8 mouse cellular contexts compared by ENCODE assay signal in the genomic region with DNA sequence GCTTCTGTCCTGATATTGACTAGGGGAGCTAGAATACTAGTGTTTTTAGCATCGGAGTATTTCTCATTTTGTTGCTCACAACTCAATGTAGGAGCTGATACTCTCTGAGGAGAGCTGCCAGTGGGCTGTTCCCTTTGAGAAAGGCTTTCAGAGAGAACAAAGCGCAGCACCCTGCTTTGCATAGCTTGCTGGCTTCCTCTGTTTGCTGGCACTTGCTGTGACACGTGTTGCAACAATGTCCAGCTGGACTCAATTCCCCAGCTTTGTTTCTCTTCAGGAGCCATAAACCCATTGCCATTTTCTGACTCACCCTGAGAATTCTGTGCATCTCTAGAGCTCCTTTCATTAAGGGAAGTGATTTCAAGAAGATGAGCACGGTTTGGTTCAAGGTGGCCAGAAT.
DNase-seq lines count a peak whose midpoint lies in the region; ATAC-seq and TF ChIP-seq lines count a peak whose summit lies in the region.
"Had no signal": no experiment of that assay in that cellular context is flagged by ENCODE, and none has a peak within 500 bp of the region (broad histone marks: within the 10 kb centered on the region; RNA-seq: fewer than 3 reads in every experiment).

No protein-coding gene starts in this region.

- intact Hi-C loops in left cerebral cortex, adult 2 months (cut with DNase I) = no loop called here

- TF ChIP-seq EP300 in liver, postnatal 0 days (IDR thresholded peaks at IDR 0.05; ENCODE audit: low read depth) = no peak

- no peaks in the 10 kb centered on the region for H3K36me3 ChIP-seq in forebrain, embryonic 14.5 days (ENCODE audit: control insufficient read depth, insufficient read depth, low read length)
- H3K36me3 ChIP-seq in liver, postnatal 0 days (replicated peaks; ENCODE audit: insufficient read depth, low read length) = 0 out of 2 replicates have a peak, but pooled peaks cover 6% of the 10 kb centered on the region
- H3K36me3 ChIP-seq: limb, embryonic 15.5 days had no signal

- H3K4me3 ChIP-seq in left cerebral cortex, adult 2 months = no peak overlapping the region
- no peak overlapping the region for H3K4me3 ChIP-seq in forebrain, embryonic 14.5 days (ENCODE audit: low read depth, low read length)
- no peak overlapping the region for H3K4me3 ChIP-seq in liver, postnatal 0 days (ENCODE audit: low read depth, low read length)
- H3K4me3 ChIP-seq: limb, embryonic 15.5 days had no signal

- no peak overlapping the region for H3K9ac ChIP-seq in forebrain, embryonic 14.5 days (ENCODE audit: low read length)
- H3K9ac ChIP-seq in liver, postnatal 0 days (replicated peaks) = no peak overlapping the region
- H3K9ac ChIP-seq: limb, embryonic 15.5 days had no signal

- WGBS in forebrain, embryonic 14.5 days = 27% methylated on average over 4 of the region's 4 CpGs
- WGBS in liver, postnatal 0 days (ENCODE audit: insufficient replicate concordance) = 70% methylated on average over 4 of the region's 4 CpGs

- peak; percentile 35 for DNase-seq in left cerebral cortex, adult 11 months (ENCODE audit: low spot score)
- DNase-seq in left cerebral cortex, adult 2 months (ENCODE audit: extremely low spot score in 1 of 2, low spot score in 2 of 2) = no peak
- DNase-seq in forebrain, embryonic 14.5 days (ENCODE audit: low spot score) = peak; percentile 80
- peak; percentile 61 for DNase-seq in layer of hippocampus, adult 9-11 months
- DNase-seq in right cerebral cortex, postnatal 10 days (ENCODE audit: low spot score in 2 of 2) = peak; percentile 66 to 75
- DNase-seq in liver, postnatal 0 days = no peak
- no peak for DNase-seq in spleen, adult 12 weeks (ENCODE audit: low spot score)

- H3K4me1 ChIP-seq in forebrain, embryonic 14.5 days (ENCODE audit: control insufficient read depth, insufficient read depth, low read length) = peaks cover 13% of the 10 kb centered on the region; the same call in 1 of the 2 replicates
- H3K4me1 ChIP-seq in liver, postnatal 0 days (ENCODE audit: insufficient read depth) = no peaks in the 10 kb centered on the region
- H3K4me1 ChIP-seq: limb, embryonic 15.5 days had no signal

- H3K27me3 ChIP-seq in forebrain, embryonic 14.5 days (replicated peaks; ENCODE audit: control insufficient read depth, insufficient read depth, low read length) = no peaks in the 10 kb centered on the region
- H3K27me3 ChIP-seq in liver, postnatal 0 days (ENCODE audit: insufficient read depth, low read length) = no peaks in the 10 kb centered on the region
- H3K27me3 ChIP-seq: limb, embryonic 15.5 days had no signal

- no peak overlapping the region for H3K27ac ChIP-seq in left cerebral cortex, adult 2 months
- H3K27ac ChIP-seq in forebrain, embryonic 14.5 days (ENCODE audit: low read depth, low read length) = no peak overlapping the region
- H3K27ac ChIP-seq in liver, postnatal 0 days (ENCODE audit: low read depth) = no peak overlapping the region
- H3K27ac ChIP-seq: limb, embryonic 15.5 days had no signal

- no peaks in the 10 kb centered on the region for H3K9me3 ChIP-seq in forebrain, embryonic 14.5 days (replicated peaks; ENCODE audit: control insufficient read depth, low read length)
- no peaks in the 10 kb centered on the region for H3K9me3 ChIP-seq in liver, postnatal 0 days (ENCODE audit: low read length)
- H3K9me3 ChIP-seq: limb, embryonic 15.5 days had no signal

- H3K4me2 ChIP-seq in forebrain, embryonic 14.5 days (ENCODE audit: low read length) = no peak overlapping the region
- H3K4me2 ChIP-seq in liver, postnatal 0 days (ENCODE audit: low read depth, low read length) = no peak overlapping the region
- H3K4me2 ChIP-seq: limb, embryonic 15.5 days had no signal

- ATAC-seq in forebrain, embryonic 14.5 days = peak; percentile 86
- ATAC-seq in liver, postnatal 0 days = no peak

- no peak for TF ChIP-seq CTCF in left cerebral cortex, adult 2 months (IDR thresholded peaks at IDR 0.05)
- TF ChIP-seq CTCF in liver, postnatal 0 days (IDR thresholded peaks at IDR 0.05; ENCODE audit: low read depth) = no peak

Comparison
In these comparisons a context has a peak if more than half of its experiments do, and no peak if none do; other contexts are left out.
1. DNase-seq: peak in left cerebral cortex, adult 11 months (single experiment), forebrain, embryonic 14.5 days (single experiment), layer of hippocampus, adult 9-11 months (single experiment) and right cerebral cortex, postnatal 10 days (2 of 2); none in left cerebral cortex, adult 2 months (0 of 2), liver, postnatal 0 days (single experiment) and spleen, adult 12 weeks (single experiment).